Mouse (Mus musculus) brown adipose tissue, adult 24 weeks (tissue): ENCODE data around the gene Morn4. TPM values are rescaled to one million over a fixed set of nuclear protein-coding genes. Genes with fewer than 3 reads are reported as not detected.

Experiments
- H3K27ac ChIP-seq: fragments of 200-500 bp; replicated peaks from 2 replicates; pipeline ENCODE4 v1.5.1; 2012; ENCODE audit warnings: low read depth, mild to moderate bottlenecking, low read length
- H3K4me1 ChIP-seq: fragments of 200-500 bp; 2 replicates; pipeline ENCODE4 v1.6.1; 2012; ENCODE audit warnings: low read length, mixed read lengths; ENCODE audit not compliant: control insufficient read depth, insufficient read depth, insufficient read length
- H3K4me3 ChIP-seq: fragments of 200-500 bp; 2 replicates; pipeline ENCODE4 v1.5.1; 2012; ENCODE audit warnings: low read depth, mild to moderate bottlenecking, low read length, moderate library complexity; ENCODE audit not compliant: insufficient read depth
- polyA plus RNA-seq: library from polyadenylated mRNA; stranded (reverse); fragments of >200 nt; gene quantifications from 2 replicates; pipeline ENCODE4 v1.2.4, GENCODE M21; 2012; ENCODE audit not compliant: missing spikeins, insufficient read depth, insufficient read length

Morn4 gene
- polyA plus RNA-seq, 1 experiment = not detected

DNA sequence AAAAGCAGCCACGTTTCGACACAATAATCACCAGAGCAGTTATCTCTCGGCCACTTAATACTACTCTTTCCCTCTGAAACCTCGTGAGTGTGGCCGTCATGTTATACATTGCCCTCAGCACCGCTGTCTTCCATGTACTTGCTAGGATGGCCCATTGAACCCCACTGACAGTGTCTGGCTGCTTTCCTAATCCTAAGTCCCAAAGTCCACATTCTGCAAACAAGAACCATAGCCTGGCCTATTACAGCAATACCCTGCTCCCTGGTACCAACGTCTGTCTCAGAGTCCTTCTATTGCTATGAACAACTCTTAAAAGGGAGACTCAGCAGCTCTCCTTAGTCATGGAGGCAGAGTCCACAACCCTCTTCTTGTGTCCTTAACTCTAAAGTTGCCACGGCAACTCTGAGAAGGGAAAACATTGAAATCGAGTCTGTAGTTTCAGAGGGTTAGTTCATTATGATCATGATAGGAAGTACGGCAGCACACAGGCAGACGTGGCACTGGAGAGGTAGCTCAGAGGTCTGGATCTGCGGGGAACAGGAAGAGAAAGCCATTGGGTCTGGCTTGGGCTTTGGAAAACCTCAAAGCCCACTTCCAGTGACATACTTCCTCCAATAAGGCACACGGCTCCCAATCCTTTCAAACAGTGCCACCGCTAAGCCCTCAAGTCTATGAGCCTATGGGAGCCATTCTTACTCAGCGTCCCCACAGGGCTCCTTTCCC lies 14.1 kb downstream of the Morn4 start:
- no peak overlapping the region for H3K27ac ChIP-seq
- H3K4me1 ChIP-seq = no peaks in the 10 kb centered on the region
- no peak overlapping the region for H3K4me3 ChIP-seq

DNA sequence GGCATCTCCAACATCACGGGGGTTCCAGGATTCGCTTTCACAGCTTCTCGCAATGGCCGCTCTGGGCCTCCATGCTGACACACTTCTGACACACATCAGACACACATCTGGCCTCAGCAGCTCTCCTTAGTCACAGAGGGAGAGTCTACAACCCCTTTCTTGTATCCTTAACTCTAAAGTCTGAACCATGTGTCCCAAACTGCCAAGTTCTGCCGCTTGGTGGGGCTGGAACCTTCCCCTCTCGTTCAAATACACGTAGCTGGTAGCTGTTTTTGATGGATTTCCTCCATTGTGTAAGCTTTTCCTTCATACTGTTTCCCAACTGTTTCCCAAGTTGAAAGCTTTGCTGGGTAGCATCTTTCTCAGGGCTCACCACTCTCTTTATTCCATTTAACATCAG lies 14.9 kb downstream of the Morn4 start:
- H3K27ac ChIP-seq = no peak overlapping the region
- no peak overlapping the region for H3K4me3 ChIP-seq
- no peaks in the 10 kb centered on the region for H3K4me1 ChIP-seq

DNA sequence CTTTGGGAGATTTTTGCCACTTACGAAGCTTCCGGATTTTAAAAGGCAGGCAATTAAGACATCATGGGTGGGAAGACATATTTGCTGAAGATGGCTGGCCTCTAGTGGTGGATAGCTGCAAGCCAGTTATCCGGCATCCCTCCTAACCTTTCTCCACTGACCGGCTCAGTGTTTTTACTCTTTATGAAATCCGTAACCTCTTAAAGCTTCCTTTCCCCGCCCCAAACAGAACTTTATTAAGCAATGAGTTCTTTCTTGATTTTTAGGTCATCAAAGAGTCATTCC lies 17.0 kb downstream of the Morn4 start:
- Histone ChIP-seq H3K27ac (peak overlapping the region; percentile 44; the same call in 1 of the 2 replicates), H3K4me1 (no peaks in the 10 kb centered on the region), H3K4me3 (peak overlapping the region; percentile 37)

DNA sequence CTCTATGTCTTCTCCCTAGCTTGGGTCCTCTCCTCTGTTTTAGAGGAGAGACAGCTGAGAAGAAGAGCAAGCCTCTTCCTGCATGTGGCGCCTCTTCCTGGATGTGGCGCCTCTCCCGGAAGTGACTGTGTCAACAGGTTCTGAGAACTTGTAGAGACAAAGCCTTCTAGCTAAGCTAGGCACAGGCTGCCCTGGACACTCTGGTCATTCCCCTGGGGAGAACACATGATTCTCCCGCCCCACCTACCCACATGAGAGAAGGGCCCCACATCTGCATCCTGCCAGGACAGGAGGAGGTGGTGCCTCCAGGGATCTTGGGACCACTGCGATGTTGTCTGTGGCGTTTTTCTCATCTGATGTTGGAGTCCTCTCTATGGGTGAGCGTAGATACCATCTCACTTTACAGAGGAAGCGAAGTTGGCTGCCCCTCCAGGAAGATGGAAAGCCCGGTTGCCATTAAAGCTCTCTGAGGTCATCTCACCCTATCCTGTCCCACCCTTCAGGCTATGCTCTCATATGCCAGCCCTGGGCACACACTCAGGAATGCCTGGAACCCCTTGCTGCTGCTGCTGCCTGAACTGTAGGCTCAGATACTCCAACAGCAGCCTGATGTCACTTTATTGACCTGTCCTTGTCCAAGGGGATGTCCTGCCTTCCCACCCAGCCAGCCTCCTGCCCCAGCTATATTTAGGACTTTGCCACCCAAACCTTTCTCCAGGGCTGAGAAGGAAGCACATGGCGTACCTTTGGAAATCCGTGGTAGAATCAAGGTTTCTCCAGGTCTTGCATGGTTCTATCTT lies 17.5 kb downstream of the Morn4 start:
- Histone ChIP-seq H3K4me3 (peak overlapping the region; percentile 37), H3K4me1 (no peaks in the 10 kb centered on the region), H3K27ac (peak overlapping the region; percentile 44)

DNA sequence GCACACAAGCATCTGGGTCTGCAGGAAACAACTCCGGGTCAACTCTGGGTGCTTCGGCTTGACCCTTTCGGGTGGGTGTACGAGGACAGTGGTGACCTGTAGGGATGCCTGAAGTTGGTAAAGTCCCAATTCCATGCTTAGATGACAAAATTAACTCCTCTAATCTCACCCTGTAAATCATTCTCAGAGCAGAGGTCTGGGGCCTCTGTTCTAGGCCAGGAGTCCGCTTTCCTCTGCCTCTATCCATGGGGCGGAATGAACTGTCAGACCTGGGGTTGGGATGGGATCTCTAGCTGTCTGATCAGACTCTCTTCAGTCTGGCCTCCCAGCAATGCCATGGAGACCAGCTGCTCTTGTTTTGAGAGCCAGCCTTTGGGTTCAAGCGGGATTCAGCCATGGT lies 24.7 kb downstream of the Morn4 start:
- no peak overlapping the region for H3K4me3 ChIP-seq
- H3K4me1 ChIP-seq = no peaks in the 10 kb centered on the region
- no peak overlapping the region for H3K27ac ChIP-seq

DNA sequence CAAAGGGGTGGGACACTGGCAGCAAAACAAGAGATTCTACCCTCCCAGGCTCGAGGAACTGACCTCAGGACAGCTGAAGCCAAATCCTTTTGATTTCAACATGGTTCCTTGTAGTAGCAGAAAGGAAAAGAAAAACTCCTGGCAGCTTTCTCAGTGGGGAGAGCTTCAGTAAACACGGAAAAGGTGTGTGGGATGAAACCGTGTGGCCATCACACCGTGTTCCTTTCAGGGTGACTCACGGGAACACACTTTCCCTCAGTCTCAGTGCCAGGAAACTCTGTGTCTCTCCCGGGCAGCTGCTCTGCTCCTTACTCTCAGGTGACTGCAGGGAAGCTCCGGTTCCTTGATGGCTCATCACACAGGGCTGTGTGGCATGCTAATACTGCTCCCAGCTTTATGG lies 27.7 kb downstream of the Morn4 start:
- Histone ChIP-seq H3K4me1 (peaks cover 6% of the 10 kb centered on the region), H3K4me3 (no peak overlapping the region), H3K27ac (no peak overlapping the region)

DNA sequence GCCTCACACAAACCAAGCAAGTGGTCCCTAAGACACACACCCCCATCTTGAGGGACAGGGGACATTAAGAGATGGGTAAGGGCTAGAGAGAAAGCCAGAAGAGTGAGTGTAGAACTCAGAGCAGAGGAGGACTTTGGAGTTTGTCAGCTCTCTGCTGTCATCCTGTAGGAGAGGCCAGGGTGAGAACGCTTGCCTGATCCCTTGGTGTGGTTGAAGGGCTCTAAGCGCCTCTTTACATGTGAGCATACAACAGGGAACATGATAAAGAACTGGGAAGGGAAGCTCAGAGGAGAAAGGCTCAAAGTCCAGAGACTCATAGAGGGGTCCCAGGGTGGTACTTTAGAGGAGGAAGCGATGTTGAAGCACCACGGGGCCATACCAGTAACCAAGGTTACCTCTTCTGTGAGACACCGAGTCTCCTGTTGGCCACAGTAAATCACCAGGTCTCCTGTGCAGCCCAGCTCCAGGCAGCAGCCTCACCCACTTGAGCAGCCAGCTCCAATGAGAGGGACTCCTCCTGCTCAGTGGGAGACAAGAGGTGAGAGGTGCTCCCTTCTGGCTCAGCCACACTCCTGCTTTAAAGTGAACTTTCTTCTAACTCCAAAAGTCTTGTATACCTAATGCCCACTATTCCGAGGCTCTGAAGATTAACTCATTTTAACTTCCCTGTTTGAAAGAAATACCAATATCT lies 29.3 kb downstream of the Morn4 start:
- Histone ChIP-seq H3K27ac (no peak overlapping the region), H3K4me1 (peaks cover 6% of the 10 kb centered on the region), H3K4me3 (no peak overlapping the region)

DNA sequence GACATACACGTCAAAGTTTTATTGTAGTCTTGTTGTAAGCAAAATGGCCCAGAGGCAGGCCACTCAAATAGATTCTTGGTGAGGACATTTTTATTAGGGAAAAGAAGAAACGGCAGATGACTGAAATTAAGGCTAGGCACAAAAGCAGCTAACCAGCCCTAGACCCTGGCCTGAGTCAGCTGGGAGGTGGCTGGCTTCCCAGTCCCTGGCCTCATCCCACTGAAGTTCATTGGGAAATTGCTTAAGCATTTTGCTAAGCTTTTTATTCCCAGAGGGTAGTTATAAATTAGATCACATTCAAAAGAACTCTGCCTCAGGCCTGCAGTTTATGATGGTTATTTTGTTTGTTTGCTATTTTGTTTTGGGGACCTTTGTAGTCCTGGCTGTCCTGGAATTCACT lies 30.3 kb downstream of the Morn4 start:
- Histone ChIP-seq H3K27ac (no peak overlapping the region), H3K4me1 (peaks cover 6% of the 10 kb centered on the region)

DNA sequence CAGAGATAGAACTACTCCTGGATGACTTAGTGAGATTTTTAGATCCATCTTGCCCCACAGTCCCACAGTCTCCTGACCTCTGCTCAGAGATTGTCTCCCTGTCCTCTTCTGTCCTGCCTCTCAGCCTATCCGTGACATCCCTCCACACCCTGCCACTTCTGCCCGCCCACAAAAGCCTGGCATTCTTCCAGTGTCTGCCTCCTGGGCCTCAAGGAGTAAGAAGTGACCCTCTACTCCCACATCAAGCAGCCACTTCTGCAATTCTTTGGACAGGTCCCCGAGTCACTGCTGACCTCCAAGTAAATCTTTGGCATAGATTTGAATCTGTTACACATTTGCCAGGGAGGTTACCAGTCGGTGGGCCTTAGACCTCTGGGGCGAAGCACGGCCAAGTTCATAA lies 31.9 kb downstream of the Morn4 start:
- Histone ChIP-seq H3K4me3 (no peak overlapping the region), H3K4me1 (peaks cover 6% of the 10 kb centered on the region), H3K27ac (no peak overlapping the region)

More for the DNA sequence above, 30.3 kb downstream of the Morn4 start:
- H3K4me3 ChIP-seq = no peak overlapping the region

DNA sequence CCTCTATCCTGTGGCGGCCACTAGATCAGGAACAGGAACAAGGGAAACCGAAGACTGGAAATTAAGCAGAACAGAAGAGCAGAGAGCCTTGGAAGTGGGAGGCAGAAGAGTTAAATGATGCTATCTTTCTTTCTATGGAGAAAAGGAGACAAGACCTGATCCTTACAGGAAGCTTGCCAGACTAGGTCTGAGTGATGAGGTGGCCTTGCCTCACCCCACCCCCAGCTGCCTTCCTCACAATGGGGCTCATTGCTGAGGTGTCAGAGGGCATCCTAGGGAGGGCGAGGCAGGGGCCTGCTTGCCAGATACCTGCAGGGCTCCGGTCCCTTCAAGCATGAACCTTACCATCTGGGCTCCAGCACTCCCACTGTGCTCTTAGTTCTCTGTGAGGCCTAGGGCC lies 34.2 kb downstream of the Morn4 start, which contains the start of gene 4933411K16Rik:
4933411K16Rik (plus strand) TSS at position 301 of the 400 bp plus-strand sequence.
- Histone ChIP-seq H3K4me1 (peaks cover 6% of the 10 kb centered on the region), H3K4me3 (no peak within 1 kb of the TSS), H3K27ac (no peak within 1 kb of the TSS)

DNA sequence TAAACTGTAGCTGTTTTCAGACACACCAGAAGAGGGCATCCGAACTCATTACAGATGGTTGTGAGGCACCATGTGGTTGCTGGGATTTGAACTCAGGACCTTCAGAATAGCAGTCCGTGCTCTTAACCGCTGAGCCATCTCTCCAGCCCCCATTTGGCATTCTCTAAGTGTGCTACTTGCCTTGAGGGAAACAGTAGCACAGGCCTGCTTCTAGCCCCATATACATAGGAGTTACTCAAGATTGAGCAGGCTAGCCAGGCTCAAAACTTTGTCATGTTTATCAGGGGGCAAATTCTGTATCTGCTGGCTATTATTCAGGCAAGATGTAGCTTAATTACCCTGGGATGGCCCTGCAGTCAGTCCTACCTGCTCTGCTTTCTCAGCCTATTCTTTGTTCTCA lies 34.8 kb downstream of the Morn4 start:
- no peak overlapping the region for H3K27ac ChIP-seq
- H3K4me1 ChIP-seq = peaks cover 6% of the 10 kb centered on the region
- H3K4me3 ChIP-seq = no peak overlapping the region

DNA sequence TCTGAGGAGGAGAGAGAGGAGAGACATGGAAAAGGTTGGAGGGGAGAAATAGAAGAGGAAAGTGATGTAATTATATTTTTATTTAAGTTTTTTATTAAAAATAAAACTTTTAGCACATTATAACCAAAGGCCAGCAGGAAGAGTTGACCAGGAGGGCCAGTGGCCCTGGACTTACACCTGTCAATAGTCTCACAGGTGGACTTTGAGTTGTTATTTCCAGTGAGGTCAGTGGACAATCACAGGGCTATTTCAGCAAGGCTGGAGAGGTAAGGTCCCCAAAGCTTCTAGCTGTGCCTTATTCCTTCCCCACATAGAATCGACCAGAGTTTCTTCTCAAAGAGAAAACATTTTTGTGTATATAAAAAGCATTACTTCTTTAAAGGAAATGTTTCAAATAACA lies 35.9 kb downstream of the Morn4 start:
- no peak overlapping the region for H3K27ac ChIP-seq
- H3K4me1 ChIP-seq = peaks cover 7% of the 10 kb centered on the region; the same call in 1 of the 2 replicates
- H3K4me3 ChIP-seq = no peak overlapping the region

DNA sequence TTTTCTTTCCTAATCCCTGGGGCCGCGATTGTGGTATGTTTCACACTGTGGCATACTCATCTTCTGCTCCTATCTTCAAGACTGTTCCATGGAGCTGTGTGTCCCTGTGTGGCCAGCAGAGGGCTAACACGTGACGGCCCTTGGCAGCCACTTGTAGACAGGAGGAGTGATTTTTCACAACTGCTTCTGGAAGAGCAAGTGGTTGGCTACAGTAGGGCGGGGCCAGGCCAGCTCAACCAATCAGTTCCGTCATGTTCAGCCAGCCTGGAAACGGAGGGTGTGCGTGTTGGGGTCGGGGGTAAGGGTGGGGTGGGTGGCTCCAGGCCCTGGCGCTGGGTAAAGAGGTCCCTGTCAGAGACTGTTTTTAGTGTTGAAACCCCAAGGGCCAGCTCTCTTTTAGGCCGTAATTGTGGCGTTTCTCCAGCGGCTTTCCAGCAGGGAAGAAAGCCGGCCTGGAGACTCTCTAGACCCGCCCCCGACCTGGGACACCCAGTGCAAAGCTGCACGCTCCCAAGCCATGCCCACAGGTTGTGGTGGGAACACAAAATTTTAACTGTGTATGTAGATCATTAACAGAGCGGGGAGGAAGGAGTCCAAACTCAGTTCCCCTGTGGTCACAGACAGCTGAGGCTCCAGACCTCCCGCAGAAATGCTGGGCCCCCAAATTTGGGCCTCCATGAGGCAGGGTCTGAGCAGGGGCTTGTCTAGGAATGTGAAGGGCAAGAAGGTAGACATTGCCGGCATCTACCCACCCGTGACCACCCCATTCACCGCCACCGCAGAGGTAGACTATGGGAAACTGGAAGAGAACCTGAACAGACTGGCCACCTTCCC lies 40.7 kb downstream of the Morn4 start, which contains the start of gene Hoga1:
Hoga1 (plus strand) TSS at position 342 of the 834 bp plus-strand sequence.
- Histone ChIP-seq H3K27ac (no peak within 1 kb of the TSS), H3K4me3 (peak within 1 kb of the TSS; percentile 62), H3K4me1 (peaks cover 5% of the 10 kb centered on the region; the same call in 1 of the 2 replicates)

DNA sequence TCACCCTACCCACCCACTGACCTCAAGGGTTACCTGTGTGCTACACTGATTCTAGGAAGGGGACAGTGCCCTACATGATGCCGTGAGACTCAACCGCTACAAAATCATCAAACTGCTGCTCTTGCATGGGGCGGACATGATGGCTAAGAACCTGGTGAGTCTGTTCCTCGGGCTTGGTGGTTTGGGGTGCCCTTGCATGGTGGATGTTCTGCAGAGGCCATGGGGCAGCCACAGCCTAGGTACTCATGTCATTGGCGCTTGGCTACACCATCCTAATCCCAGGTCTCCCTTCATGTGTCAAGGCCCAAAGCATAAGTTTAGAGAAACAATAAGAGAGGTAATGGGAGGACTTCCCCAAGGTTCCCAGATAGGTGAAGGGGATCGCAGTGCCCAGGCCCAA lies 42.2 kb downstream of the Morn4 start:
- Histone ChIP-seq H3K4me3 (no peak overlapping the region), H3K27ac (no peak overlapping the region), H3K4me1 (peaks cover 5% of the 10 kb centered on the region; the same call in 1 of the 2 replicates)

DNA sequence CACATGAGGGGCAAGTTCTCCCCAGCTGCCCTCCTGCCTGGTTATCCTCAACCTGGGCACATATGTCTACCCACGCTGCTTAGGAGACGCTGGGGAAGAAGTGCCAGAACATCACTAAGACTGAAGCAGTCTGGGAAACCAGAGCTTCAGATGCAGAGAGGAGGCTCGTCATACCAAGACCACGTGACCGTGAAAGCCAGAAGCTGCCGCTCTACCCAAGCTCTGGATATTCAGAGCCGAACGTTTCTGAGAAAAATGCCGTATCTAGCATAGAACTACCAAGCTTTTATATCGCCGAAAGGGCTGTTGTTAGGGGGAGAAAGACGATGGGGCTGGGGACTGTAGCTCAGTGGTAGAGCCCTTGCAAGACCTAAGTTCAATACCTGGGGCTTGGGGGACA lies 47.8 kb downstream of the Morn4 start:
- peaks cover 12% of the 10 kb centered on the region for H3K4me1 ChIP-seq
- H3K4me3 ChIP-seq = no peak overlapping the region
- H3K27ac ChIP-seq = no peak overlapping the region
